Mouse (Mus musculus) brain, embryonic 14.5 days (tissue): ENCODE data around the gene Krt77.

Source experiments
- CTCF ChIP-seq: fragments of 200-500 bp; IDR thresholded peaks from 2 replicates; pipeline ENCODE4 v1.5.1; 2012; ENCODE audit warnings: inconsistent platforms, mild to moderate bottlenecking, moderate library complexity, borderline replicate concordance; ENCODE audit not compliant: insufficient read depth, insufficient read length; ENCODE audit errors: extremely low read depth
- POLR2A ChIP-seq: fragments of 200-500 bp; IDR thresholded peaks from 2 replicates; pipeline ENCODE4 v1.6.1; 2012; ENCODE audit warnings: mild to moderate bottlenecking, inconsistent platforms, borderline replicate concordance; ENCODE audit not compliant: poor library complexity, insufficient read depth, insufficient read length, severe bottlenecking; ENCODE audit errors: extremely low read depth

GRCm38 (mm10) chr15:101855732-101856131, 13.8 kb downstream of the Krt77 start:
- TF ChIP-seq CTCF (no peak), POLR2A (no peak)
